Mouse (Mus musculus): ENCODE measurements at regions not wholly inside any gene's neighbourhood (a gene's known extent, or its start where the extent isn't known, plus 50 kb on each side); places are given as distances from the start of the nearest gene placed in this dataset.

DNA sequence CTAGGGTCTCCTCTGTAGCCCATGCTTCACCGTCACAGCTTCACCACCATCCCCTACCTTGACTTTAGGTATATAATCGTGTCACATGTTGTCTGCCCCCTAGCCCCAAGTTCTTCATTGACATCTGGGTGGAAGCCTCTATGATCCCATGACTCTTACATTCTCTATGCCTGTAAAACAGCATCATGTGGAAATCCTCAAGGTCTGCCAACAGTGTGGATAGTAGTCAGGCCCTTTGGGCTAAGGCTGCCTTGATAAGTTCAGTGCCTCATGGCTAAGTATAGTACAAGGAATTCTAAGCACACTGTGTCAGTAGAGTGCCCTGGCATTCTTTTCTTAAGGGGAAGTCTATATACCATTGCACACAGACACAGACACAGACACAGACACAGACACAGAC is 496.2 kb downstream of the Tbc1d22a start:
- H3K27ac ChIP-seq (ENCODE audit: low read length): no peak overlapping the region
- ATAC-seq: no peak
- WGBS: 78% methylated on average over 2 of the region's 2 CpGs

DNA sequence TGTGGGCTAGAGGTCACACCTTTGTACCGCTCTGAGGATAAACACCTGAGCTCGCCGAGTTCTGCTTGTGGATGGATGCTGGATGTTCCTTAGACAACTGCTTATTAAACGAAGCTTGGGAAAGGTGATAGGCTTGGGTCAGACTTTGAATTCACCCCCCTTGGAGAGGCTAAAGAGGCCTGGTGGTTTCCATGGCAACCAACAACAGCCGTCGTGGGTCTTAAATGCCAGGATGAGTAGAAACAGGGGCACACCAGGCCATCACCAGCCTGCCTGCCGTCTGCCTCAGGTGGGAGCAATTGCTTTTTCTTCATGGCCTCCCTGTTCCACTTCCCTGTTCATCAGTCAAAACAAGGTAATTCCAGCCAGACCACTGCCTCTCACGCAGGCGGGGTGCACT is 504.1 kb downstream of the Tbc1d22a start:
- no peak overlapping the region for H3K27ac ChIP-seq (ENCODE audit: low read length)
- no peaks in the 10 kb centered on the region for H3K9me3 ChIP-seq (ENCODE audit: low read length)
- no peak overlapping the region for H3K4me2 ChIP-seq (replicated peaks; ENCODE audit: low read depth, low read length)
- TF ChIP-seq CTCF (IDR thresholded peaks at IDR 0.05): no peak
- TF ChIP-seq EP300 (IDR thresholded peaks at IDR 0.05): no peak
- DNase-seq (ENCODE audit: low spot score) (no peak), ATAC-seq (no peak)
- no peaks in the 10 kb centered on the region for H3K27me3 ChIP-seq (replicated peaks; ENCODE audit: insufficient read depth, low read length)
- no peak overlapping the region for H3K9ac ChIP-seq (replicated peaks; ENCODE audit: low read depth)
- no peak overlapping the region for H3K4me3 ChIP-seq (ENCODE audit: low read depth, low read length)
- no peaks in the 10 kb centered on the region for H3K36me3 ChIP-seq (ENCODE audit: insufficient read depth, low read length)
- 54% methylated on average over 9 of the region's 9 CpGs for WGBS
- no peaks in the 10 kb centered on the region for H3K4me1 ChIP-seq (ENCODE audit: insufficient read depth, low read depth, low read length)

More for the DNA sequence above, 496.2 kb downstream of the Tbc1d22a start:
- H3K4me3 ChIP-seq (ENCODE audit: low read depth, low read length): no peak overlapping the region
- no peak for DNase-seq (ENCODE audit: low spot score)
- no peaks in the 10 kb centered on the region for H3K27me3 ChIP-seq (replicated peaks; ENCODE audit: insufficient read depth, low read length)
- no peak overlapping the region for H3K4me2 ChIP-seq (replicated peaks; ENCODE audit: low read depth, low read length)
- TF ChIP-seq CTCF (IDR thresholded peaks at IDR 0.05): no peak
- no peak for TF ChIP-seq EP300 (IDR thresholded peaks at IDR 0.05)
- H3K36me3 ChIP-seq (ENCODE audit: insufficient read depth, low read length): no peaks in the 10 kb centered on the region
- no peaks in the 10 kb centered on the region for H3K9me3 ChIP-seq (ENCODE audit: low read length)
- no peak overlapping the region for H3K9ac ChIP-seq (replicated peaks; ENCODE audit: low read depth)
- no peaks in the 10 kb centered on the region for H3K4me1 ChIP-seq (ENCODE audit: insufficient read depth, low read depth, low read length)

DNA sequence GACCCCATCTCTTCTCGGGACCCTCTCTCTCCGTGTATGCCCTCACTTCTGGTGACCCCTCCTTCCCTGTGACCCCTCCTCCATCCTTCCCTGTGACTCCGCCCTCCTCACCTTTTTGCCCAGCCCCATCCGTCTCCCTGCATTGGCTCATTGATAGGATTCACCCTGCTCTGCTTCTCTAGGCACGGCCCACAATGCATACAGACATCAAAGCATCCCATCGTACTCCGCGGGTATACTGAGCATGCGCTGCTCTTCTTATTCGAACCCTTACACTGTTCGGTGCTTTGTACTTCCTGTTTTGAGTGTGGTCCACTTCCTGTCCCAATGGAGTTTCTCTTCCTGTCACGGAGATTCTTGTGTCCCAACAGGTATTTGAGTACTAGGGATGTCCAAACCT is 504.8 kb downstream of the Tbc1d22a start:
- WGBS: 79% methylated on average over 12 of the region's 12 CpGs
- Histone ChIP-seq H3K4me2 (replicated peaks; ENCODE audit: low read depth, low read length) (no peak overlapping the region), H3K9me3 (ENCODE audit: low read length) (no peaks in the 10 kb centered on the region), H3K9ac (replicated peaks; ENCODE audit: low read depth) (no peak overlapping the region), H3K4me3 (ENCODE audit: low read depth, low read length) (no peak overlapping the region), H3K27ac (ENCODE audit: low read length) (no peak overlapping the region), H3K27me3 (replicated peaks; ENCODE audit: insufficient read depth, low read length) (no peaks in the 10 kb centered on the region), H3K4me1 (ENCODE audit: insufficient read depth, low read depth, low read length) (no peaks in the 10 kb centered on the region), H3K36me3 (ENCODE audit: insufficient read depth, low read length) (no peaks in the 10 kb centered on the region)
- ATAC-seq: no peak
- no peak for TF ChIP-seq EP300 (IDR thresholded peaks at IDR 0.05)
- no peak for TF ChIP-seq CTCF (IDR thresholded peaks at IDR 0.05)
- DNase-seq (ENCODE audit: low spot score): no peak

DNA sequence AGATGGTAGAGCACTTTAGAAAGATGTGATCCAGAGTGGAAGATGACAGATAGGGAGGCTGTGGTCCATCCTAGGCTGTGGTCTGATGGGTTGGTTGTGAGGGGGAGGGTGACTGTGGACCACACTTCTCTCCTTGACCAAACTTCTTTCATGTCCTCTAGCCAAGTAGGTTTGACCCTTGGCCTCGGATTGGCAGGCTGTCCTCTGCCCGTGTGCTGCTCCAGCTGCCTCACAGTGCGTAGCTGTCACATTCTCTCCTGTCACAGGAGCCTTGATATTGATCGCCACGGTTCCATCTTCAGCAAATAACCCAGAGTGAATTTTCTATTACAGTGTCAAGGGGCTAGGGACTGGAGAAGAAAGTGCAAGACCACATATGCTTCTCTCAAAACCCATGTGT is 506.9 kb downstream of the Tbc1d22a start:
- WGBS: 52% methylated on average over 5 of the region's 5 CpGs
- Histone ChIP-seq H3K36me3 (ENCODE audit: insufficient read depth, low read length) (no peaks in the 10 kb centered on the region), H3K9ac (replicated peaks; ENCODE audit: low read depth) (no peak overlapping the region), H3K27ac (ENCODE audit: low read length) (no peak overlapping the region), H3K4me1 (ENCODE audit: insufficient read depth, low read depth, low read length) (no peaks in the 10 kb centered on the region), H3K4me3 (ENCODE audit: low read depth, low read length) (no peak overlapping the region), H3K9me3 (ENCODE audit: low read length) (no peaks in the 10 kb centered on the region), H3K27me3 (replicated peaks; ENCODE audit: insufficient read depth, low read length) (no peaks in the 10 kb centered on the region), H3K4me2 (replicated peaks; ENCODE audit: low read depth, low read length) (no peak overlapping the region)
- TF ChIP-seq CTCF (IDR thresholded peaks at IDR 0.05) (no peak), EP300 (IDR thresholded peaks at IDR 0.05) (no peak)
- no peak for DNase-seq (ENCODE audit: low spot score)
- ATAC-seq: no peak

DNA sequence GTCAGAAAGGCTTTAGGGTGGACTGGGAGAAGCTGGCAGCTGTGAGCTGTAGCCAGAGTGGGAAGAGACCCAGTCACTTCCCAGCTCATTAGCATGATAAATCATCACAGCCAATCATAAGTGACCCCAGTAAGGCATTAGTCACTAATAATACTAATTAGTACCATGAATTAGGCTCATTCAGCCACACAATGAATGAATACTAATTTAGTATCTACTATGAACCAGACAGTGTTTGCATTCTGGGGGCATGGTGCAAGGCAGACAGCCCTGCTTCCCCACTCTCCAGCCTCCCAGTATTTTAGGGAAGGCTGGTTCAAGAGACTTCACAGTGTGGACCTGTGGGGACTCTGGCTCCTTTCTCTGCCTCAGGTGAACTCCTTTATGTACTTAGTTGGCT is 523.7 kb downstream of the Tbc1d22a start:
- Histone ChIP-seq H3K4me2 (replicated peaks; ENCODE audit: low read depth, low read length) (no peak overlapping the region), H3K4me1 (ENCODE audit: insufficient read depth, low read depth, low read length) (no peaks in the 10 kb centered on the region), H3K27me3 (replicated peaks; ENCODE audit: insufficient read depth, low read length) (no peaks in the 10 kb centered on the region), H3K27ac (ENCODE audit: low read length) (no peak overlapping the region), H3K9me3 (ENCODE audit: low read length) (no peaks in the 10 kb centered on the region), H3K36me3 (ENCODE audit: insufficient read depth, low read length) (no peaks in the 10 kb centered on the region), H3K9ac (replicated peaks; ENCODE audit: low read depth) (no peak overlapping the region), H3K4me3 (ENCODE audit: low read depth, low read length) (no peak overlapping the region)
- TF ChIP-seq CTCF (IDR thresholded peaks at IDR 0.05) (no peak), EP300 (IDR thresholded peaks at IDR 0.05) (no peak)
- ATAC-seq: no peak
- no peak for DNase-seq (ENCODE audit: low spot score)

DNA sequence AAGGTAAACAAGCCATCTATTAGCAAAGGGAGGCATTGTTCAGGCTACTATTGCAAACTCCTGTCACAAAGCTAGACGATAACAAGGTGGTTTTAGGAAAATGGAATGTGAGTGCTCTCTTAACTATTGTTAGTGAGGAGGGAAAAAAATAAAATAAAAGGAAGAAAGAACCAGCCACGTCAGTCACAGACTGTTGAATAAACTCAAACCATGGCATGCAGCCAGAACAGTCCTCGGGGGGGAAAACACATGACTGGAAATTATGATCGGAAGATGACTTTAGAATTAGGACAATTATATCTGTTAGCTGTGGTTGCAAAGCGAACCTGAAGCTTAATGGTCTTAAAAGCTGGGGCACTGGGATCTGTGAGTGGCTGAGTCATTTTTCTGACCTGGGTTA is 524.1 kb downstream of the Tbc1d22a start:
- Histone ChIP-seq H3K36me3 (ENCODE audit: insufficient read depth, low read length) (no peaks in the 10 kb centered on the region), H3K9me3 (ENCODE audit: low read length) (no peaks in the 10 kb centered on the region), H3K27ac (ENCODE audit: low read length) (no peak overlapping the region), H3K4me3 (ENCODE audit: low read depth, low read length) (no peak overlapping the region), H3K4me1 (ENCODE audit: insufficient read depth, low read depth, low read length) (no peaks in the 10 kb centered on the region), H3K9ac (replicated peaks; ENCODE audit: low read depth) (no peak overlapping the region), H3K4me2 (replicated peaks; ENCODE audit: low read depth, low read length) (no peak overlapping the region), H3K27me3 (replicated peaks; ENCODE audit: insufficient read depth, low read length) (no peaks in the 10 kb centered on the region)
- DNase-seq (ENCODE audit: low spot score): no peak
- 26% methylated on average over 5 of the region's 5 CpGs for WGBS
- no peak for ATAC-seq
- TF ChIP-seq EP300 (IDR thresholded peaks at IDR 0.05) (no peak), CTCF (IDR thresholded peaks at IDR 0.05) (no peak)

DNA sequence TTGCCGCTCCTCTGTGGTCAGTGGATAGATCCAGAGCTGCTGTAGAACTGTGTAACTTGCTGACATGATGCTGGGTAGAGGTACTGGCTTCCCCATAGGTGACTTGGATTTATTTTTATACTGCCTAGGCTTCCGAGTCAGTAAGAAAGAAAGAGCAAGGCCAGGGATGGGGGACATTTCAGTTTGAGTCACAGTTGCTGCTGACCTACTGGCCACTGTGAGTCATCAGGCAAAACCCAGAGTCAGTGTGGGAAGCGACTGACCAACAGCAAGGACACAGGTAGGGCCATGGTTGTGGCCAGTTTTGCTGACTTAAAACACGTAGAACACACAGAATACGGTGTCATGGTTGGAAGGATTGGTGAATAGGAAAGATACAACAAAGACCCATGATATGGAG is 524.5 kb downstream of the Tbc1d22a start:
- ATAC-seq: no peak
- TF ChIP-seq EP300 (IDR thresholded peaks at IDR 0.05) (no peak), CTCF (IDR thresholded peaks at IDR 0.05) (no peak)
- Histone ChIP-seq H3K4me1 (ENCODE audit: insufficient read depth, low read depth, low read length) (no peaks in the 10 kb centered on the region), H3K9ac (replicated peaks; ENCODE audit: low read depth) (no peak overlapping the region), H3K4me3 (ENCODE audit: low read depth, low read length) (no peak overlapping the region), H3K4me2 (replicated peaks; ENCODE audit: low read depth, low read length) (no peak overlapping the region), H3K27me3 (replicated peaks; ENCODE audit: insufficient read depth, low read length) (no peaks in the 10 kb centered on the region), H3K9me3 (ENCODE audit: low read length) (no peaks in the 10 kb centered on the region), H3K36me3 (ENCODE audit: insufficient read depth, low read length) (no peaks in the 10 kb centered on the region), H3K27ac (ENCODE audit: low read length) (no peak overlapping the region)
- no peak for DNase-seq (ENCODE audit: low spot score)
- WGBS: 75% methylated on average over 5 of the region's 5 CpGs

Measured in lung, postnatal 0 days (tissue).